Mouse (Mus musculus): Measurements from ENCODE around the gene Dnase1l1. TPM values are rescaled to one million over a fixed set of nuclear protein-coding genes. Genes with fewer than 3 reads are reported as not detected.

Gene Dnase1l1
- polyA plus RNA-seq, 2 experiments = 20.9 to 22.6 TPM

DNA sequence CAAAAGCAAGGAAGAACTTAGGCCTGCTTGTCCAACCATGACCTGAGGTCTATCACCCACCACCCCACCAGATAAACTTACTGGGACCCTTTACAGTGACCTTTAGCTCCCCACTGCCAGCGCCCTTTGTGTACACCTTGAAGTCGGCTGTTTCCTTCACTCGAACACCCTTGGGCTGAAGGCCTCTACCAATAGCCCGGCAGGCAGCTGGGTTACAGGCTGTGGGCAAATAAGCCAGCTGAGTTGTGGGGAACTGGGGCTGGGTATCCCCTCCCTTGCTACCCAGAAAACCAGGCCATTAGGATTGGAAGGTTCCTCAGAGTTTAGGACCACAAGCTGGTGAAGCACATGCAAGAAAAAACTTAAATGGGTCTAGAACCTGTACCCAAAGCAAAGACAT lies 41.8 kb downstream of the Dnase1l1 start:
- Histone ChIP-seq H3K9me3 (ENCODE audit: control insufficient read depth, low read length) (no peaks in the 10 kb centered on the region), H3K4me1 (replicated peaks; ENCODE audit: control insufficient read depth in 2 of 2, insufficient read depth in 2 of 2, low read length in 1 of 2) (peaks cover 10 to 12% of the 10 kb centered on the region in 2 experiments), H3K27ac (no peak overlapping the region), H3K4me3 (ENCODE audit: insufficient read depth in 1 of 2, low read depth in 2 of 2, low read length in 2 of 2) (no peak overlapping the region), H3K4me2 (ENCODE audit: low read depth) (no peak overlapping the region), H3K36me3 (replicated peaks; ENCODE audit: control insufficient read depth, insufficient read depth, low read depth) (no peaks in the 10 kb centered on the region), H3K27me3 (ENCODE audit: control insufficient read depth, insufficient read depth, low read length) (no peaks in the 10 kb centered on the region), H3K9ac (replicated peaks) (no peak overlapping the region)
- 79% methylated on average over 4 of the region's 4 CpGs for WGBS (ENCODE audit: insufficient replicate concordance)
- DNase-seq (ENCODE audit: low read depth in 3 of 3, low spot score in 3 of 3) (no peak), ATAC-seq (ENCODE audit: insufficient read depth) (no peak)
- TF ChIP-seq CTCF (IDR thresholded peaks at IDR 0.05; ENCODE audit: low read depth) (no peak), EP300 (IDR thresholded peaks at IDR 0.05; ENCODE audit: low read depth) (no peak)

- no peak for DNase-seq (ENCODE audit: low read depth in 3 of 3, low spot score in 3 of 3)
- TF ChIP-seq EP300 (IDR thresholded peaks at IDR 0.05; ENCODE audit: low read depth) = no peak
- TF ChIP-seq CTCF (IDR thresholded peaks at IDR 0.05; ENCODE audit: low read depth) = no peak
- H3K4me1 ChIP-seq (replicated peaks; ENCODE audit: control insufficient read depth in 2 of 2, insufficient read depth in 2 of 2, low read length in 1 of 2) = no peaks in the 10 kb centered on the region
- WGBS (ENCODE audit: insufficient replicate concordance) = 85% methylated on average over 5 of the region's 5 CpGs
- ATAC-seq (ENCODE audit: insufficient read depth) = no peak
- H3K27ac ChIP-seq = no peak overlapping the region
- H3K36me3 ChIP-seq (replicated peaks; ENCODE audit: control insufficient read depth, insufficient read depth, low read depth) = no peaks in the 10 kb centered on the region
- no peaks in the 10 kb centered on the region for H3K27me3 ChIP-seq (ENCODE audit: control insufficient read depth, insufficient read depth, low read length)
- H3K9me3 ChIP-seq (ENCODE audit: control insufficient read depth, low read length) = no peaks in the 10 kb centered on the region
- H3K9ac ChIP-seq (replicated peaks) = no peak overlapping the region
- H3K4me2 ChIP-seq (ENCODE audit: low read depth) = no peak overlapping the region
- no peak overlapping the region for H3K4me3 ChIP-seq (ENCODE audit: insufficient read depth in 1 of 2, low read depth in 2 of 2, low read length in 2 of 2)
Measured at GRCm38 (mm10) chrX:74233196-74233595, 48.9 kb downstream of the Dnase1l1 start.

DNA sequence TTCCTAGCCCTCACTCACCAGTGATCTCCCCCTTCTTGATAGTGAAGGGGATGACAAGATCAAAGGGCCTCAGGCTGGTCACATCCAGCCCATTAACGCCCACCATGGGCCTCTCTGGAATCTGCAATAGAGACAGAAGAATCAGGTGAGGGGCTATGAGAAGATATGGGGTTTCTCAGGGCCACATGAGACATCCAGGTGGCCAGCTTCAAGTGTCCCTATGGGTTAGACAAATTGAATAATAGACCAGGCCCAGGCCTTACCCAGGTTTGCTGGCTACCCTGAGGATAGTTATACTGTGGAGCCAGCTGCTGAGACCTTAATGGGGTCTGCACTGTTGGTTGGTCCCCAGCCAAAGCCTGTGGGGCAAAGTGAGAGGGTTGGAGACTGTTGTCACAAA lies 52.1 kb downstream of the Dnase1l1 start:
- DNase-seq (ENCODE audit: low read depth in 3 of 3, low spot score in 3 of 3) (no peak), ATAC-seq (ENCODE audit: insufficient read depth) (no peak)
- Histone ChIP-seq H3K27ac (no peak overlapping the region), H3K4me1 (replicated peaks; ENCODE audit: control insufficient read depth in 2 of 2, insufficient read depth in 2 of 2, low read length in 1 of 2) (no peaks in the 10 kb centered on the region), H3K9me3 (ENCODE audit: control insufficient read depth, low read length) (no peaks in the 10 kb centered on the region), H3K36me3 (replicated peaks; ENCODE audit: control insufficient read depth, insufficient read depth, low read depth) (no peaks in the 10 kb centered on the region), H3K4me2 (ENCODE audit: low read depth) (no peak overlapping the region), H3K9ac (replicated peaks) (no peak overlapping the region), H3K27me3 (ENCODE audit: control insufficient read depth, insufficient read depth, low read length) (no peaks in the 10 kb centered on the region), H3K4me3 (ENCODE audit: insufficient read depth in 1 of 2, low read depth in 2 of 2, low read length in 2 of 2) (no peak overlapping the region)
- no peak for TF ChIP-seq EP300 (IDR thresholded peaks at IDR 0.05; ENCODE audit: low read depth)
- no peak for TF ChIP-seq CTCF (IDR thresholded peaks at IDR 0.05; ENCODE audit: low read depth)
- 58% methylated on average over 1 of the region's 1 CpGs for WGBS (ENCODE audit: insufficient replicate concordance)

Small RNAs within 50 kb of the gene (microRNA-seq; reads per million reads assigned to microRNA genes)
- gene Mir7091 (3.8 reads per million), gene Mir7092 (1.3 reads per million)

Other genes with a start within 250 kb of the Dnase1l1 start
- not detected in 2 replicates for gene Opn1mw, start 154.9 kb downstream of the Dnase1l1 start, polyA plus RNA-seq (2012; rRNA removed)
- gene Opn1mw, start 154.9 kb downstream of the Dnase1l1 start, polyA plus RNA-seq (2014; fragmentation: Nextera tagmentation; extraction: Ambion mirVana) = not detected in 2 replicates
- gene Mecp2, start 147.0 kb downstream of the Dnase1l1 start, polyA plus RNA-seq (2012; rRNA removed) = 2.2 and 3.2 TPM in 2 replicates
- gene Mecp2, start 147.0 kb downstream of the Dnase1l1 start, polyA plus RNA-seq (2014; fragmentation: Nextera tagmentation; extraction: Ambion mirVana) = 4.4 and 6.0 TPM in 2 replicates
- not detected in 2 replicates for gene Tex28, start 114.5 kb downstream of the Dnase1l1 start, polyA plus RNA-seq (2012; rRNA removed)
- gene Tex28, start 114.5 kb downstream of the Dnase1l1 start, polyA plus RNA-seq (2014; fragmentation: Nextera tagmentation; extraction: Ambion mirVana) = not detected in 2 replicates
- gene Tktl1, start 105.1 kb downstream of the Dnase1l1 start, polyA plus RNA-seq (2012; rRNA removed) = not detected in 2 replicates
- not detected in 2 replicates for gene Tktl1, start 105.1 kb downstream of the Dnase1l1 start, polyA plus RNA-seq (2014; fragmentation: Nextera tagmentation; extraction: Ambion mirVana)
- 56.3 and 69.6 TPM in 2 replicates for gene Flna, start 32.5 kb downstream of the Dnase1l1 start, polyA plus RNA-seq (2012; rRNA removed)
- 36.6 and 39.2 TPM in 2 replicates for gene Flna, start 32.5 kb downstream of the Dnase1l1 start, polyA plus RNA-seq (2014; fragmentation: Nextera tagmentation; extraction: Ambion mirVana)
- gene Emd, start 27.6 kb downstream of the Dnase1l1 start, polyA plus RNA-seq (2012; rRNA removed) = 27.3 and 43.6 TPM in 2 replicates
- gene Emd, start 27.6 kb downstream of the Dnase1l1 start, polyA plus RNA-seq (2014; fragmentation: Nextera tagmentation; extraction: Ambion mirVana) = 9.4 and 11.1 TPM in 2 replicates
- 942 and 1,216 TPM in 2 replicates for gene Rpl10, start 11.5 kb downstream of the Dnase1l1 start, polyA plus RNA-seq (2012; rRNA removed)
- 522 and 532 TPM in 2 replicates for gene Rpl10, start 11.5 kb downstream of the Dnase1l1 start, polyA plus RNA-seq (2014; fragmentation: Nextera tagmentation; extraction: Ambion mirVana)
- 16.1 and 18.7 TPM in 2 replicates for gene Taz, start 425 bp downstream of the Dnase1l1 start, polyA plus RNA-seq (2012; rRNA removed)
- 18.7 and 21.6 TPM in 2 replicates for gene Taz, start 425 bp downstream of the Dnase1l1 start, polyA plus RNA-seq (2014; fragmentation: Nextera tagmentation; extraction: Ambion mirVana)
- gene Atp6ap1, start 14.8 kb upstream of the Dnase1l1 start, polyA plus RNA-seq (2012; rRNA removed) = 64.7 and 69.6 TPM in 2 replicates
- 54.1 and 60.6 TPM in 2 replicates for gene Atp6ap1, start 14.8 kb upstream of the Dnase1l1 start, polyA plus RNA-seq (2014; fragmentation: Nextera tagmentation; extraction: Ambion mirVana)
- 95.0 and 105 TPM in 2 replicates for gene Gdi1, start 22.7 kb upstream of the Dnase1l1 start, polyA plus RNA-seq (2012; rRNA removed)
- gene Gdi1, start 22.7 kb upstream of the Dnase1l1 start, polyA plus RNA-seq (2014; fragmentation: Nextera tagmentation; extraction: Ambion mirVana) = 31.9 and 35.5 TPM in 2 replicates
- 8.2 and 21.3 TPM in 2 replicates for gene Fam50a, start 30.7 kb upstream of the Dnase1l1 start, polyA plus RNA-seq (2012; rRNA removed)
- gene Fam50a, start 30.7 kb upstream of the Dnase1l1 start, polyA plus RNA-seq (2014; fragmentation: Nextera tagmentation; extraction: Ambion mirVana) = 20.7 and 26.4 TPM in 2 replicates
- 2.9 and 3.9 TPM in 2 replicates for gene Plxna3, start 46.7 kb upstream of the Dnase1l1 start, polyA plus RNA-seq (2012; rRNA removed)
- gene Plxna3, start 46.7 kb upstream of the Dnase1l1 start, polyA plus RNA-seq (2014; fragmentation: Nextera tagmentation; extraction: Ambion mirVana) = 0.51 and 1.0 TPM in 2 replicates
- gene Lage3, start 71.3 kb upstream of the Dnase1l1 start, polyA plus RNA-seq (2012; rRNA removed) = 51.9 and 55.2 TPM in 2 replicates
- gene Lage3, start 71.3 kb upstream of the Dnase1l1 start, polyA plus RNA-seq (2014; fragmentation: Nextera tagmentation; extraction: Ambion mirVana) = 56.1 and 57.5 TPM in 2 replicates
- 19.2 and 19.7 TPM in 2 replicates for gene Ubl4a, start 90.9 kb upstream of the Dnase1l1 start, polyA plus RNA-seq (2012; rRNA removed)
- gene Ubl4a, start 90.9 kb upstream of the Dnase1l1 start, polyA plus RNA-seq (2014; fragmentation: Nextera tagmentation; extraction: Ambion mirVana) = 45.5 and 49.1 TPM in 2 replicates
- gene Slc10a3, start 91.0 kb upstream of the Dnase1l1 start, polyA plus RNA-seq (2012; rRNA removed) = 4.5 and 5.1 TPM in 2 replicates
- 6.5 and 6.9 TPM in 2 replicates for gene Slc10a3, start 91.0 kb upstream of the Dnase1l1 start, polyA plus RNA-seq (2014; fragmentation: Nextera tagmentation; extraction: Ambion mirVana)
- gene Fam3a, start 110.9 kb upstream of the Dnase1l1 start, polyA plus RNA-seq (2012; rRNA removed) = 7.5 and 7.8 TPM in 2 replicates
- 7.1 and 7.5 TPM in 2 replicates for gene Fam3a, start 110.9 kb upstream of the Dnase1l1 start, polyA plus RNA-seq (2014; fragmentation: Nextera tagmentation; extraction: Ambion mirVana)
- 6.9 and 13.2 TPM in 2 replicates for gene Ikbkg, start 111.0 kb upstream of the Dnase1l1 start, polyA plus RNA-seq (2012; rRNA removed)
- 18.5 and 23.0 TPM in 2 replicates for gene Ikbkg, start 111.0 kb upstream of the Dnase1l1 start, polyA plus RNA-seq (2014; fragmentation: Nextera tagmentation; extraction: Ambion mirVana)
- 26.3 and 28.7 TPM in 2 replicates for gene G6pdx, start 146.9 kb upstream of the Dnase1l1 start, polyA plus RNA-seq (2012; rRNA removed)
- 44.7 and 49.5 TPM in 2 replicates for gene G6pdx, start 146.9 kb upstream of the Dnase1l1 start, polyA plus RNA-seq (2014; fragmentation: Nextera tagmentation; extraction: Ambion mirVana)
- gene Gm6880, start 199.1 kb upstream of the Dnase1l1 start, polyA plus RNA-seq (2012; rRNA removed) = not detected in 2 replicates
- gene Gm6880, start 199.1 kb upstream of the Dnase1l1 start, polyA plus RNA-seq (2014; fragmentation: Nextera tagmentation; extraction: Ambion mirVana) = not detected in 2 replicates

All from liver, embryonic 14.5 days (tissue).